Mouse (Mus musculus) thymus, postnatal 0 days (tissue): Measurements from ENCODE around the gene Gm12185. TPM values are rescaled to one million over a fixed set of nuclear protein-coding genes. Genes with fewer than 3 reads are reported as not detected.
"Not testable (repeated sequence)": the region's sequence is repeated elsewhere in the genome, so short reads cannot be mapped to it uniquely, and the experiment has no call there.

Experiments used
- DNase-seq: peaks from one replicate; pipeline ENCODE4 v3.0.0-alpha.2; 2015; ENCODE audit warnings: low spot score
- polyA plus RNA-seq: library from polyadenylated mRNA; unstranded; fragments of >200 nt; fragmentation: Nextera tagmentation; extraction: Ambion mirVana; gene quantifications from 2 replicates; pipeline ENCODE4 v1.2.1, GENCODE M21; 2015

Gm12185 gene
- polyA plus RNA-seq, 1 experiment from 2014 or later = 1.2 TPM

DNA sequence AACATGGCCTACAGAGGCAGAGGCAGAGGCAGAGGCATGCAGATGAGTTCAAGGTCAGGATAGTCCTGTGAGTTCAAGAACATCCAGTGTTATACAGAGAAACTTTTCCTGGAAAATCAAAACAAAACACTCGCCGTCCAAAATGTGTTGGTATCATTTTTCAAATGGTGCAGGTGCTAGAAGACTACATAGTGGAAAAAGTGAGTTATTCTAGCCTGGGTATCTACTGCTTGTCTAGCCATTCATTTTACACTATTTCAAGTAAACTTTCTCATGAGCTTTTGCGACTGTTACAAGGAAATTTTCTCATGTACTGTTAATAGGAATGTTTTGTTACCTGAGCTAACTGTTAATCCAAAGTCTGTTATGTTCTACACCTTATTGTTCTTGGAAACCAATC is 73.6 kb downstream of the Gm12185 start:
- no peak for DNase-seq

DNA sequence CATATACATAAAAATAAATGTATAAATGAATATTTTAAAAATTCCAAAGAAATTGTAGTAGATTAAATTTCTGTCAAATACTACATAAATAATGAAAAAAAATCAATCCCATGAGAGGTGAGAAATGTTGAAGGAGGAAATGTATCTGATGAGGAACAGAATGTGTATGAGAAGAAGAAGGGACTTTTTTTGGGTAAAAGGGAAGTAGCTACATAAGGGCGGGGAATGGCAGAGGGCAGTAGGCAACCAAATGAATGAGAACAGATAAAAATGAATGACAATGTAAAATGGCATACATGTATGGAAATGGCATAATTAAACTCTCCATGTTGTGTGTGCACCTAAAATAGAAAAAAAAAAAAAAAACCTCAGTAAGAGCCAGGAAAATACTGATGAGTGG is 78.4 kb downstream of the Gm12185 start:
- no peak for DNase-seq

DNA sequence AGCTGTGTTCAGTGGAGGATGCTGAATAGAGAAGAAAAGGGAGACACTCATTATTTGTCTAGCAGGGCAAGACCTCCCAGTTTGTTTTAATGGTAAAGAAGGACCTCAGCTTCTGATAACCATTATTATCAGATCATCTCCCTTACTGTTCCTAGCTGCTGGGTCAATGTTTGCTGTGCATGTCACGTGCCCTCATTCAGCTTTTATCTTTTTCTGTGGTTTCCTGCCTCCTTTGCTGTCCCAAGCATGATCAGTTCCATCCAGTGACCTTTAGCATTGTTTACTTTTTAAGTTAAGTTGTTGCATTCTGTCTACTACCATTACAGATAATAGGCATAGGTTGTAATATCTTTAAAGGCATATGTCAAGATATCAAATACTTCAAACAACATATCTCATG is 83.6 kb downstream of the Gm12185 start:
- DNase-seq = no peak

DNA sequence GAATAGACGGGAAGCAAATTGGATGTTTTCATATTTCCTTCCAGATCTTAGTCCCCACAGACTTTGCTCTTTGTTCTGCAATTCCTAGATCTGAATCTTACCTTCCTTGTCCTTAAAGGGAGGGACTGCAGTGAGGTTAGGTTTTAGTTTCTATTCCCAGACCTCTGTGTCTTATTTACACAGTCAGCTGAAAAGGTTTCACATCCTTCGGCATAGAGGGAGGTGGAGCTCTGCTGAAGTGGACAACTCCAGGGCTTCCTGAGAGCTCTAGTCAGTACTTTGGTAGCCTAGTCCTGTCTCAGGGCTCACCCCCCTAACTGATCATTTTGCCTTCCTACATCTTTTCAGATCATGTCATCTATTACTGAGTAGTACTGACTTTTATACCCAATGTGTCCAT is 90.0 kb downstream of the Gm12185 start, which contains the start of gene Gm5431:
Gene Gm5431 (minus strand): TSS at position 194 of the 400 bp plus-strand sequence.
- no peak for DNase-seq

DNA sequence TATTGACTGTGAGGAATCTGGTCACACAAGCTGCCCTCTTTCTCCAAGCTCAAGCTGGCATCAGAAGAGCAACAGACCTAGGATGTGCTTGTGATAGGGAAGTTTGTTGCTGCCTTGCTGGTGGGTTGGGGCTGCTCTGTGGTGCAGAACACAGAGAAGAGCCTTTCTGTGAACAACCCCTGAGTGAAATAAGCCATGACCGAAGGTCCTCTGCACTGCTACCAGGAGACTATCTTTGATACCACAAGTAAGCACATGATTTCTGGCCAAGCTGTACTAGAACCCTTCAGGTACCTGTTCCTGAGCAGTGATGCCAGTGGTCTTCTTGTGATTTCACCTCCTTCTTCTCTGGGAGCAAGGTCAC is 90.5 kb downstream of the Gm12185 start:
- not testable (repeated sequence) for DNase-seq

DNA sequence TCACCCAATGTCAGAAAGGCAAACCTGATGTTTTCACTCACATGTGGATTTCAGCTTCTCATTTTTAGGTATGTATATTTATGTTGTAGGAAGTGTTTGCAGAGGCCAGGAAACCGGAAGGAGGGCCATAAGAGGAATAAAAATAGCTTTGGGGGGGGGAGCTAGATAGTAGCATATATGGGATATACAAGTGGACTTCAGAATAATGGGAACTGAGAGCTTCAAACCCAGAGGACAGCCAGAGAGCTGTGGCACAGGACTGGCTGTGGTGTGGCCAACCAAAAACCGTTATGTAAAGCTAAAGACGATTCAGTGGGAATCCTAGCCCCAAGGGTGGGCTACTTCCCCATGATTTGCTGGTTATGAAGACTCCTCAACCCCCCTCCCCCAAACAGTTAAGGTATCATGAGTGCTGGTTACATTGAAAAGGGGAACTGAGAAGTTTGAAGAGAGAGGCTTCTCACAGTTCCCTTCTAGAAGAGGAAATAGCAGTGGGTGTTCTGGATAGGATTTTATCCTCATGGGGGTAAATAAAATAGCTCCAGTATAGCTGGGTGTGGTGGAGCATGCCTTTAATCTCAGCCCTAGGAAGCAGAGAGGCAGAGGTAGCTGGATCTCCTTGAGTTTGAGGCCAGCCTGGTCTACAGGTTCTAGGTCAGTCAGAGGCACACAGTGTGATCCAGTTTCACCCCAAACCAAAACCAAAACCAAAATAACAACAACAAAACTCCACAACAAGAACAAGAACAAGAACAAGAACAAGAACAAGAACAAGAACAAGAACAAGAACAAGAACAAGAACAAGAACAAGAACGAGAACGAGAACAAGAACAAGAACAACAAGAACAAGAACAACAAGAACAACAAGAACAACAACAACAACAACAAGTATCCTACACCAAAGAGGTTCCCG is 91.1 kb downstream of the Gm12185 start:
- DNase-seq = not testable (repeated sequence)

DNA sequence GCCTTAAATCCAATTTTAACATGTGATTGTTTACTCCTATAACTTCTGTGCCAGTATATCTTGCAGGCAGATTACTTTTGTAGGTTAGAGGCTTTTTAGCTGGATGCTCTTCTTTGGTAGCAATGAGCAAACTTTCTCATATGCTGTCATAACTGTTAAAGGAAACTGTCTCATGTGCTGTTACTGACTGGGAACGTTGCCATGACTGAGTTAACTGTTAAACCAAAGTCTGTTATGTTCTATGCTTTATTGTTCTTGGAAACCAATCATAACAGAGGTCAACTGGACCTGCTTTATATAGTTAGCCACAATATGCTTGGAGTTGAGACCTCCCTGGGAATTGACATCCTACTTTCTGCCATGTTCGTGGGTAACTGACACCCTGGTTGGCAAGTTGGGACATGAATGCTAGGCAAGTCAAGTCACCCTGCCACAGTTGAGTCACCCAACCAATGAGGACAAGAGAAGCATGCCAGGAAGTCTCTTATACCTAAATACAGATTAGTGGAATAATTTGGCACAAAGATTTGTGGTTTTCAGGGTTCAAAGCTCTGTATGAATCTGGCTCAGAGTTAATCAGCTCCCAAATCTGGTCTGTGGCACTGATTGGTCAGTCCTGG is 93.1 kb downstream of the Gm12185 start:
- DNase-seq = no peak

DNA sequence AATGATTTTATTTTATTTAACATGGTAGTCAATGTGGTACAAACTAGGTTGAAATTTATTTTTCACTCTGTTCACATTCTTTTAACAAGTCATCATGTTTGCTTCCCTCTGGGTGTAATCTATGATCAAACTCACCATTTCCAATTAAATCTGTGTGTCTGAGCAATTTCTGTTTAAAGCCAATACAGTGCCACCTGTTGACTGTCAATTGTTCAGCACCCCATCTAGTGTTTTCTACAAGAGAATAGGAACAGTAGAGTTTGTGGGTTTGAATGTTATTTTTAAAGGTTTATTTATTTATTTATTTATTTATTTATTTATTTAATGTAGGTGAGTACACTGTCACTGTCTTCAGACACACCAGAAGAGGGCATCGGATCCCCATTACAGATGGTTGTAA is 115.3 kb downstream of the Gm12185 start:
- no peak for DNase-seq

DNA sequence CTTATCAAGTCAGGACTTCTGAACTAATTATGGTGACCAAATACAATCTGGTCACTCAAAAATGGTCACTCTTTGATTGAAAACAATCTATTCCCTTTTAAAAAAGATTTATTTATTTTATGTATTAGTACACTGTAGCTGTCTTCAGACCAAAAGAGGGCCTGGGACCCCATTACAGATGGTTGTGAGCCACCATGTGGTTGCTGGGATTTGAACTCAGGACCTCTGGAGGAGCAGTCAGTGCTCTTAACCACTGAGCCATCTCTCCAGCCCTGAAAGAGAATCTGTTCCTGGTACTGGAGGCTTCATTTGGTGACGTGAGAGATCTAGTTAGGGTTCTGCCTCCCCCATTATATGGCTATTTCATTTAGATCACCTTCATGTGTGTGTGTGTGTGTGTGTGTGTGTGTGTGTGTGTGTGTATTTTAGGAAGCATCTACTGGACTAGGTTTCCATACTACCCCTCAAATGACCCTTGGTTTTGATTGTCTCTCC is 116.6 kb downstream of the Gm12185 start:
- not testable (repeated sequence) for DNase-seq

DNA sequence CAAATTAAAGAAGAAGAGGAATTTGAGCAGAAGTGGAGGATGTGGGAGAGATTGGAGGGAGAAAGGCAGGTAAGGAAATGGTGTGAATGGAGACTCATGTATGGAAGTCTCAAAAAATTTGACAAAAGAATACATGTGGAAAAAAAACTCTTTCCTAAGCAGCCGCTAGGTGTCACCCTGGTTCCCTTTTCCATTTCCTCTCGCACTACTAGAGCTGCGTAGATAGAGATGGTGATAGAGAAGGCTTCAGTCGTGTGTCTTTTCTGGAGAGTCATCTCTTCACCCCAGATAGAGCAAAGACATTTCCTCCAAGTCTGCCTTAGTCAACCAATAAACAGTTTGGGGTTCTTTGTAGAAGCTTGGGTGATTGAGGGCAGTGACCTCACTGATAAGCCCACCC is 117.6 kb downstream of the Gm12185 start:
- peak; percentile 80 for DNase-seq

DNA sequence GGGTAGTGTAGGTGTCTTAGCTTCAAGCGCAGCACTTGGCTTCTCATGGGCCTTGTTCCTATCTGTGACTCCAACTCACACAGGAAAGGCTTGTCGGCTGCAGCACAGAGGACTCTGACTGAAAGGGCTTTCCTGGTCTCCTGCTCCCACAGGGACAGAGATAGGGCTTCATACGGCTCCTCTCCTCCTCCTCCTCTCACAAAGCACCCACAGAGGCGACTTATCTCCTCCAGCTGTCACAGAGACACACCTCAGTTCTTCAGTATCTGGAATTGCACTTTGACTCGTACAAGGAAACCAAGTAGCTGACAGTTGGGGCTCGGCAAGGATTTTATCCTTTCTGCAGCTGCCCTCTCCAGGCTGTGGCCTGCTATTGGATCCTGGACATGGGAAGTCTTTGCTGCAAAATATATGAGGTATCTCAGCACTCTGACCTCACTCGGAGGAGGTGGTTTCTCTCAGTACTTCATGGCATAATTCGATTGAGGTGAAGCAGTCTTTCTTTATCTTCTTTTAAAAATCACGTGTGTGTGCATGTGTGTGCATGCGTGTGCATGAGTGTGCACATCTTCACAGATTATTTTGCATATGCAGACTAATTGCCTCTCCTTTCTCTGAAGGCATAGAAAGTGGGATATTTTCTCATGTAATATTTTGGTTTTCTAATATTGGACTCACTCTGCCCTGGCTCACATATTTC is 118.3 kb downstream of the Gm12185 start:
- DNase-seq = no peak

DNA sequence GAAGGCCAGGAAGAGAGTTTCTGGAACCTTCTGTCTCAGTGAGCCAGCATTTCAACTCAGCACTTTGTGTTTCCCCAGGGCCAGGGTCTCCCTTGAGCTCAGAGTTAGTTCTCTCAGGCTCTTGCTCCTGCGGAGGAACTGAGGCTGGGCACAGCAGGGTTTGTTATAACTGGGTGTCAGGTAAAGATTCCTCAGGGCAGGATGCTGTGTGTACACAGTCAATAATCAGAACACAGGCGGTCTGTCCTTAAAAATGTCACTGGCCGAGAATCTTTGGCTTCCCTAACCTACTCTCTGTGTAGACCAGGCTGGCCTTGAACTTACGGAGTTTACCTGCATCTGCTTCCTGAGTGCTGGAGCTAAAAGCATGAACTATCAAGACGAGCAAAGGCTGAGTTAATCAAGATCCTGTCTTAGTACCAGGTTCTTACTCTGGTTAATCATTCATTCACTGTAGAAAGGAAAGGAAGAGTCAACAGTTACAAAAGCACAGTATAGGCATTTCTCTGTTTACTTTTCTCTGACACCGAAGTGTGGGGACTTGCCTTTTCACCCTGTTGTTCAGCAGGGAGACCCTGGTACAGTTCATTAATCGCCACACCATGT is 119.2 kb downstream of the Gm12185 start:
- DNase-seq = no peak

DNA sequence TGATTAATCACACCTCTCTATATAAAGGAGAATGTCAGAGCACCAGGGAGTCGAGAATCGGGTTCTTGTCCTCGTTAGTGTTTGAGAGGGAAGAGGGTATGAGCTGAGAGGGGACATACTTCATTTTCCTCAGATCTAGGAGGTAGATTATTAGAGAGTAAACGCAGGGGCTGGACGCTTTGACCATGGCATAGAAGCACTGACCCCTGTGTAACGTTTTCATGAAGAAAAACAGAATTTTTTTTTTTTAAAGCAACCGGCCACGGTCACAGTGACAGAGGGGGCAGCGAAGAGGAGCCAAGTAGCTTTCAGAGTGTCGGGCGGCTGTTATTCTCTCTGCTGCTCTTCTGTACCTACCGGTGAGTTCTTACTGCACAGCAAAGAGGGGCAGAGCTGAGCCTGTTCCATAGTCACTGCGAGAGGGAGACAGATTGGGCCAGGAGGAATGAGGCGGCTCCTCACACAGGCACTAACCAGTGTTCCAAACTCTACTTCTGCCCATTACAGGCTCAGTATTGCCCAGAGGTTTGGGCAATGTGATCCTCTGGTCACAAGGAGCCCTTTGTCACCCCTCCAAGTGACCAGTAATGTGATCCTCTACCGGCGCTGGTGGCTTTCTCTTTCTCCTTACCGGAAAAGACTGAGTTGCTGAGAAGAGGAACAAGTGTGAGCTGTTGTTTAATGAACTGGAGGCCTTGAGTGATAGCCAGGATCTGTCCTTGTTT is 120.0 kb downstream of the Gm12185 start:
- peak; percentile 61 for DNase-seq

DNA sequence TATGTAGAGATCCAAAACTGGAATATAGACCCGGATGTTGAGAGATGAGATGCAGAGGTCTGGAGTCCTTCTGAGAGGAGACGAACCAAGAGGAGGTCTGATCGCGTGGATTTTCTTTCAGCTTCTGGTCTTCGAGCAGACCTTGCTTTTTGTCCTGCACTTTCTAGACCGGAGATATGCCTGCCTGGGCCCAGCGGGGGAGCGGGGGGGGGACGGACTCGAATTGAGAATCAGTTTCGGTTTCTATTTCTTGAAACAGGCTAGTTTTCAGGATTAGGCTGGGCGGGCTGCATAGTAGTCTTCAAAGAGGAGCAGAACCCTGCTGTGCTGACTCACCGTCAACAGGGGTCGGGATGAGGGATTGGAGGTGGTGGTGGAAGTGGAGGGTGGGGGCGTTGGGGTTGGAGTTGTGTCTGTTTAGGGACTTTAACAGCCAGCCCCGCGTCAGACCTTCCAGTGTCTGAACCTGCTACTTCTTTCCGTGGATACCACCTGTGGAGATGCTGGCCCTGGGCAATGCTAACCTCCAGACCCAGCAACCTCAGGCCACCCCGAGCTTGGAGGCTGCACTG is 120.7 kb downstream of the Gm12185 start, which contains the start of gene Irgm1:
Gene Irgm1 (minus strand): TSS at position 483 of the 572 bp plus-strand sequence.
- DNase-seq = peak; percentile 79

DNA sequence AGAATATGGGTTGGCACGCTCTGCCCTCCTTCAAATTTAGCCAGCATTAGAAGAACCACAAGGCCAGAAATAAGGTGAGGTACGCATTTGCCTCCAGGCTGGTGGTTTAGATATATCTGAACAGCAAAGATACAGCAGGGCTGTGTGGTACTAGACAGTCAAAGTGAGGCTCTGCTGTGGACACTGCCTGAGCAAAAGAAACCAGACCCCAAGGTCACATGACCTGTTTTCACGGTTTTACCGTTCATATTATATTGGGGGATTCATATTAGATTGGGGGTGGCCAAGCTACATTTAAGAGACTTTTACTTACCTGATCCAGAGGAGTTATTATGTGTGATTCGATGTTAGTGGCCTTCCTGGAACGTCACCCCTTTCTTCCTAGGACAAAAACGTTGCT is 121.2 kb downstream of the Gm12185 start:
- no peak for DNase-seq

DNA sequence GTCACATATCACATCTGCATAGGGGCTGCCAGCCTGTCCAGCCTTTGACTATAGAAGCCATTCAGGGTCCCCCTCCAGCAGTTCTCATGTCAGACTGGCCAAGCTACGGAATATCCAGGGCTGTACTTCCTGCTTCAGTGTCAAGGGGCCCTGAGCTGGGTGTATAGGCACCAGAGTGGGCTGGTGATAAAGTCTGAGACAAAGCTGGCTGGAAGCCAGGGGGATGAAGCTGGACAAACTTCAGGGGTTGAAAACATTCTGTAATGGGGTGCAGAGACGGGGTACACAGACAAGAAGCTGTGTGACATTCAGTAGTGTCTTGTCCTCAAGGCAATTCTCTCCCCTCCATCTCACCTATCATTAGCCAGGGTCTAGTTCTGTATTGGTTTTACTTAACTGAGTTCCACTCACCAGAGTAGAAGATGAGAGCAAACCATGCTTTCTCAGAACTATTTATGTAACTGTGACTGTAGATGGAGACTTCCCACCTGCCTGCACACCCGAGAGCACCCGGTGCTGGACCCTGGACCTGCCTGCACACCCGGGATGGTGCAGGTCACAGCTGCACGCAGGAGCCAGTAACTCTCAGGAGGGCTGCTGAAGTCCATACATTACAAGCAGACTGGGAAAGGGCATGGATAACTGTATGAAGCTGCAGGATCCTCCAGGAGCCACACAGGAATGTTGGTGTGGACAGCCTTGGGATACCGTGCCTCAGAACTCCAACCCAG is 122.5 kb downstream of the Gm12185 start:
- DNase-seq = peak; percentile 32

DNA sequence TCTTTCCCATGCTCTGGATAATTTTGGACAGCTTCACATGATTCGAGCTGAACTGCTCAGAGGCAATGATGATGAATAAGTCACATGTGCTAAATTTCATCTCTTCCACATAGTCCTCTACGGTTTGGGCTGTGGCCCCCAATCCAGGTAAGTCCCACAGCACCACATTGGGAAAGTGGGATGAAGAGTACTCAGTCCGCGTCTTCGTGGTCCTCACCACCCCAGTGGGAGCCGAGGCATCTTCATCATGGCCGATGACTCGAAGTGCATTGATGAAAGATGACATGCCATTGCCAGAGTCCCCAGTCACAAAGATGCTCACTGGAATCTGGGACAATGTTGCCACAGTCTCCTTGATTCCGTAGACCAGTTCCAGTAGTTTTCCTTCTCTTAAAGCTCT is 125.5 kb downstream of the Gm12185 start:
- DNase-seq = no peak

DNA sequence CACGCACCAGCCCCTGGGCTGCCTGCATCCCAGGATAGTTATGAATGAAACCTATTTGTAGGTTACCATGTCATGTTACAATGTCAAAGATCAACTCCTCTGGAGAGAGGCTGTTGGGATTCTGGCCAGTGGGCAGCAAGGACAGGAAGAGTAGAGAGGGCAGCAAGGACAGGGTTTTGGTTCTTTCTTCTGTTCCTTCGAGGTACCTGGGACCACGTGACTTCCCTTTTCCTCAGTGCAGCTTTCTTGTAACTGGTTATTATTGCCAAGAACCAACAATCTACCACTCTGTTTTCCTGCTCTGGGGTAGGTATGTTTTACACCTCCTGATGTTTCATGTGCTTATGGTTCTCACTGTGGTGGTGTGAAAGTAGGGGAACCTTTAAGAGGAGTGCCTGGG is 128.2 kb downstream of the Gm12185 start:
- no peak for DNase-seq

DNA sequence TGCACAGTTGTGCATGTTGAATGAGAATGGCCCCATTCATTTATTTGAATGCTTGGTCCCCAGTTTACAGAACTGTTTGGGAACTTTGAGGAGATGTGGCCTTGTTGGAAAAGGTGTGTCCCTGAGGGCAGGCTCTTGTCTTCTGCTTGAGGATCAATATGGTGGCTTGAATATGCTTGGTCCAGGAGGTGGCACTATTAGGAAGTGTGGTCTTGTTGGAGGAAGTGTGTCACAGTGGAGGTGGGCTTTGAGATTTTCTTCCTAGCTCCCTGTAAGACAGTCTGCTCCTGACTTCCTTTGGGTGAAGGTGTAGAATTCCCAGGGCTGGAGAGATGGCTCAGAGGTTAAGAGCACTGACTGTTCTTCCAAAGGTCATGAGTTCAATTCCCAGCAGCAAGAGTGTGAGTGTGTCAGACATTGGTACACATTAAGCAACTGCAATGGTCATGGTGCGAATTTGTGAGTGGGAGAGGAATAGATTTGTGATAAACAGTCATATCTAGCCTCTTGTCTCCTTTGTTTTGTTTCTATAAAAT is 129.2 kb downstream of the Gm12185 start:
- DNase-seq = no peak
